Mouse (Mus musculus): ENCODE results near the gene Ntrk2. TPM values are rescaled to one million over a fixed set of nuclear protein-coding genes. Genes with fewer than 3 reads are reported as not detected.

The Ntrk2 gene
- total RNA-seq, 2 experiments from 2014 or later: 19.7 to 25.1 TPM

GRCm38 (mm10) chr13:58966466-58966865 is 160.1 kb downstream of the Ntrk2 start:
- no peak for DNase-seq

DNA sequence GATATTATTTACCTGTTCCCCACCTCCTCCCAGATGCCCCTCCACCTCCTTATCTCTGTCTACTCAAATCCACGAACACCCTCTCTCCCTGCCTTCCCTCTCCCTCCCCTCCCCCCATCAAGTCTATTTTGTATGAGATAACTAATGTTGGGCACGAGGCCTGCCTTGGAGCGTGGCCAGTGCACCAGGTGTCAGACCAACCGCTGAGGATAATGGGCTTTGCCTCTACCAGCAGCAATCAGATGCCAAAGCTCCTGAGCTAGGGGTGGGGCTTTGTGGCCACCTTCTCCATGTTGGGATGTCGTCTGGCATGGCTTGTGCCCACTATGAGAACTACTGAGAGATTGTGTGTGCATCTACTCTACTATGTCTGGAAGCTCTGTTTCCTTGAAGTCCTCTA is 161.8 kb downstream of the Ntrk2 start:
- DNase-seq: no peak

GRCm38 (mm10) chr13:58971449-58971903 is 165.1 kb downstream of the Ntrk2 start:
- DNase-seq: no peak

DNA sequence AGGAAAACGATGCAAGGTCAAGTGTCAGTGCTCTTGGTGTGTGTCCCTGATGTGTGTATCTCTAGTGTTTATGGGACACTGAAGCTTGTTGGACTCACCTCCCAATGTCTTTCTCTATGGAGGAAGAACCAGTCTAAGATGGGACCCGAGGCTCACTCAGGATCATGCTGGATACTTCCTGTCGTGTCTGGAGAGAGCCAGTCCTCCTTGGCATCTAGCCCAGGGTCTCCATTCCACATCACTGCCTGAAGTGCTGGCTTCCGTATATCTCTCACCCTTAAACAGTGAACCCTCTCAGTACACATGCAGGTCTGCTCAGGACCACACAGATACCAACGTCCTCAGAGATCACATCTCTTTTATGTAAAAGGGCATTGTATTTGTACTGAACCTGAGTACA is 166.1 kb downstream of the Ntrk2 start:
- no peak for DNase-seq

DNA sequence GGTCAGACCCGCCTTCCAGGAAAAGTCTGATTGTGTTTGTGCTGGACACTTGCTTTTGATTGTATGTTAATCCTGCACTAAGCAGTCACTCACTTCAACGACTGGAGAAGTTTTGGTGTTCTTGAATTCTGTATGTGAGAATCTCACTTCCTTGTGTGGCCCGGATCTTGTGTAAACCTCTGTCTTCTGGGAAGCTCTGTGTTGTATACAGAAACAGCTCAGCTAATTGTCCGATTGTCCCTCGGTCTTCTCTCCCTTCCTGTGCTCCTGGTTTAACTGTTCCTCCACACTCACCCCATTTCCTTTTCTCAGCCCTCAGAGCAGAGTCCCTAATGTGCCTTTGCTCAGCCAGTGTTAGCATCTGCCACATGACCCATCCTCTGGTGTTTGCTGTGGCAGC is 190.1 kb downstream of the Ntrk2 start:
- no peak for DNase-seq

DNA sequence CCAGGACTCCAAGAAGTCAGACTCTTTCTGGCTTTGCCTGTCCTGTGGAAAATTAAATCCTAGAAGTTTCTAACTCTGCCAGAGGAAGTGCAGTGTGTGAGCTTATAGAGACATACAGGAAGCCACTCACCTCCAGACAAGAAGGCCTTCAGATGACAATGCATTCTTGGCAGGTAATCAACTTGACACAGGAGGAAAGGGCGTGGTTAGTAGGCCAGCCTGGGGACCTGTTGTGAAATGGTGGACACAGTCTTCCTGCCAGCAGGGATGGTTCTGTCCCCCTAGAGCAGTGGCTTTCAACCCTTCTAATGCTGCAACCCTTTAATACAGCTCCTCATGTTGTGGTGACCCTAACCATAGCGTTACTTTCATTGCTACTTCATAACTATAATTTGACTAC is 191.4 kb downstream of the Ntrk2 start:
- no peak for DNase-seq

DNA sequence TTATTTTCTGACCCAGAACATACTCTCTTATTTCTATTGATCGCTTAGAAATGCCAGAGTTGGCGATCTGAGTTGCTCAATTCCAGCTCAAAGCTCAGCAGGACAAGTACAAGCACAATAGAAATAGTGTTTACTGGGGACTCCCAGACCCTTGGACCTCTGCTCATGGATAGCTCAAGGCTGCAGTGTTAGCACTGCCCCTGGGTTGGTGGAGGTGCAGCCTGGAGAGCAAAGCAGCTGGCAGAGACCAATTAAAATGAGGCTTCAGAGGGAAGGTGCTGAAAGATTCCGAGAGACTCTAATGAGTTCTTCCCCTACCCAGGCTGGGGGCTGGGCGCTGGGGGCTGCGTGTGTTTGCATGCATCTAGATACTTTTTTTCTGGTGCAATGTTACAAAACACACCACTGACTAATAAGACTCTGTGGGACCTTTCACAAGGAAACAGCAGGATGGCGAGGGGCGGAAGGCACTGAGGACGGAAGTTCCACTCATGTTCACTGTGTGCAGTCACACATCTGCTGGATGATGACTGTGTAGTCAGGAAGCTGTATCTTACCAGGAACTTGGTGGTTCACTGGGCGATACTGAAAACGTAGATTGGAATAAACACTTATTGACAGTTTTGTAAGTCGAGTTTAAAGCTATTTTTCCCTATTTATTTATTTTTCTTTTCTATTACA is 193.1 kb downstream of the Ntrk2 start:
- DNase-seq: no peak

GRCm38 (mm10) chr13:59002943-59003806 is 196.8 kb downstream of the Ntrk2 start:
- no peak for DNase-seq

DNA sequence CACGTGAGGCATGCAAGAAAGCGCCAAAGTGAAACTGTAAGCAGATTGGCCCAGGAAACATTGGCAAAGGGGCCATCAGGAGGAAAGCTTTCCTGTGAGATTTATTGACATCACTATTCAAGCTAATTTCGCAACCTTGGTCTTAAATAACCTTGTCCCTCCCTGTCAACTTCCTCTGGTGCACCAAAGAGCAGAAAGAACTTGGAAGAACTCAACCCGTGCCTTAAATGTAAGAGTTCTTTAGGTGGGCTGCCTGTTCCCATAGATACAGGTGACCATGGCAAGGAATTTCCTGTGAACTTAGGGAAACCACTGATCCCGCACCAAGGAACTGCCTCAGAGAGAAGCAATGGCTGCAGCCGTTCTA is 197.4 kb downstream of the Ntrk2 start:
- peak in 1 of 2 experiments; percentile 17 for DNase-seq

GRCm38 (mm10) chr13:59004579-59004978 is 198.2 kb downstream of the Ntrk2 start:
- no peak for DNase-seq

DNA sequence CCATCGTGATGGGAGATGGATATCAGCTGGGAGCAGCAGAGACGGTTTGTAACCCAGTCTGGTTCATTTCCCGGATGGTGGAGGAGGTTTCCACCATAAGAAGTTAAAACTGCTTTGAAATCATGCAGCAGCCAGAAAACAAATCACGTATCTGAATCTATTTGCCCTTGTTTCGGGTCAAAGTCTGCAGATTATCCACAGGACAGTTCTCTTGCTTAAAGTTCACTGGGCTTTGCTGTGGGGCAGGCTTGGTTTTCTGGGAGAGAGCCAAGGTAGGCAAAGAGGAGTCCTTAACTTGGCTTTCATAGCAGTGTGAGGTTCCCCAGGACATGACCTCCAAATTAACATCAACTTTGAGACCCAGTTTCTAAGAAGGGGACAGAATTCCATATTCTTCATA is 203.5 kb downstream of the Ntrk2 start:
- DNase-seq: no peak

DNA sequence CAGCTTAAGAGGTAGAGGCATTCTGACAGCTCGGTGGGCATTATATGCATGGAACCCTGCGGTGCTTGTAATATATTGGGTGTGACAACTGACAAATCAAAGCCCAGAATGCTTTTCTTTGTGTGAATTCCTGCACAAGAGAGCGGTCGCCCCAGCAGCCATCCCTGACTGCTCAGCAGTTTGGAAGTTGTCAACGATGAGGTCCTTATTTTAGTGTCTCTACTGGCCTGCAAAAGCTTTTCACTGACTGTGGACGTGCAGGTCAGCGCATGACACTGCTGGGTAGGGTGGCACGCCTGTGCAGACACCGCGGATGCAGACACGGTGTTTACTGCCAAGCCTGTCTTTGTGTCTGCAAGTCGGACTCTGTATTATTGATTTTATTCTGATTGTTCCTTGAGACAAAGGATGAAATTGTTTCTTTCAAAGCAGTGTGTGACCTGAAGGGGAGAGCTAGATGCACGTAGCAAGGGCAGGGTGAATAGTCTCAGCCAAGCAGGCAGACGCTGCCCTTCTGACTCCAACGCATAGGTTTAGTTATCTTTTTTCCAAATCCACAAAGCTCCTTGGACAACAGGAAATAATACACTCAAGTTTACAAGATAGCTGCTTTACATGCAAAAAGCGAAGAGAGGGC is 204.6 kb downstream of the Ntrk2 start:
- DNase-seq: no peak

DNA sequence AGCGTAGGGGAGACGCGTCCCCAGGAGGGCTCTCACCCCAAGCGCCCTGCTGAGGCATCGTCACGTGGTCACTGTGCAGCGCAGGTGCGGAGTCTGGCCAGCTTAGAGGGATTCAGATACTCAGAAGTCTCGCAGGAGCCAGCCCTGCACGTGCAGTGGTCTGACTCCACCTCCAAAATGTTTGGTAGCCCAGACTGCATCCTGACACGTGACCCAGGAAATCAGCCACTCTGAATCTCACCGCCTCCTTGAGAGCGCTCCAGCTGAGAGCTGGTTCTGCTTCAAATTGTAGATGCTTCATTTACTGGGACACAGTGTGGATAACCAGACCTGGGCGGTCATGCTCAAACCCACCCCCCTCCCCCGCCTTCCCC is 205.1 kb downstream of the Ntrk2 start:
- peak; percentile 58 to 68 for DNase-seq

GRCm38 (mm10) chr13:59015360-59015759 is 209.0 kb downstream of the Ntrk2 start:
- no peak for DNase-seq

- DNase-seq: no peak
Measured at GRCm38 (mm10) chr13:59017121-59017520, 210.8 kb downstream of the Ntrk2 start.

DNA sequence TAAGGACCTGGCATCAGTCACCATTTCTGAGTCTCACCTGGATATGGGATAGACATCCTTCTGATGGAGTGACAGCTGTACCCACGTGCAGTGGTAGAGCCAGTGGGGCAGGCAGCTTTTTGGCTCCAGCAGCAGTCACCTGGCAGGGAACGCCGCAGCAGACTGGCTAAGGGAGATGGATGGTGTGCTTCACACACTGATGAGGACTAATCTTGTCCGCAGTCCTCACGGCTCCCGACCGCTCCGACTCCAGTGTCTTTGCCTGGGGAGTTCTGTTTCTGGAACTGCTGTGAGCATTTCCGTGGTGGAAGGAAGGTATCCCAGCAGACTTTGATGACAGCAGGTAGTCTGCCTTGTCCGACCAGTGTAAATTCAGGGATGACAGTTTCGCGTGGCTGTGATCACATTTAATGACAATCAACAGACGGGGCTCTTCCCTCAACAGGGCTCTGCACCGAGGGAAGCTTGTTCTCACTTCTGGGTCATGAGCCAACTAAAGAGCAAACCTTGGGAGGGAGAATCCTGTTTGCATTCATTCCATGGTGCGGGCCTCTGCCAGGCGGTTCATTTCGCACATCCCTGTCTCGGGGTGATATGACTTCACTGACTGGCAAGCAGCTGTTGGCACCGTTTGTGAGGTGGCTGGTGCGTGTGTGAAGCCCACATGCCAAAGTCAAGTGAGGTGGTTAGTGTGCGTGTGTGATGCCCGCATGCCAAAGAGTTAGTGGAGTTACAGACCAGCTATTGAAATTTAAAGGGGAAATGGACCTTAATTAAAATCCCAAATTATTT is 216.1 kb downstream of the Ntrk2 start:
- no peak for DNase-seq

GRCm38 (mm10) chr13:59025653-59026052 is 219.3 kb downstream of the Ntrk2 start:
- DNase-seq: no peak

GRCm38 (mm10) chr13:59027436-59027835 is 221.1 kb downstream of the Ntrk2 start:
- peak in 1 of 2 experiments; percentile 10 for DNase-seq

- DNase-seq: no peak
Measured at GRCm38 (mm10) chr13:59028546-59028945, 222.2 kb downstream of the Ntrk2 start.

DNA sequence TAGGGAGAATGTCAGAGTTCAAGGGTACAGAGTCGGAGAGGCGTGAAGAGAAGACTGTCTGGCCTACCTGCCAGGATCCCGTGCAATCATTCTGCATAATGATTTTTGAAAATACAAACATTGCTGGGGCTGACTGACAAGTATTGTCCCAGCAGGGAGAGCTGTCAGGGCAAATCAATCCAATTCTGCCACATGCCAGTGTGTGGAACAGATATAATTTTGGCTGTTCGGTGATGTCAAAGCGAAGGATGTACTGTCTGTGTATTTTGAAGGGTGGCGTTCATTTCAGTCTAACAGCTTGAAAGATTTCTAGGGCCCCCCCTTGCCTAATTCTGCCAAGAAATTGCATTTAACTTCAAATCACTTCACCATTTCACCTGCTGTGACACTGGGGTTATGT is 224.2 kb downstream of the Ntrk2 start:
- no peak for DNase-seq

DNA sequence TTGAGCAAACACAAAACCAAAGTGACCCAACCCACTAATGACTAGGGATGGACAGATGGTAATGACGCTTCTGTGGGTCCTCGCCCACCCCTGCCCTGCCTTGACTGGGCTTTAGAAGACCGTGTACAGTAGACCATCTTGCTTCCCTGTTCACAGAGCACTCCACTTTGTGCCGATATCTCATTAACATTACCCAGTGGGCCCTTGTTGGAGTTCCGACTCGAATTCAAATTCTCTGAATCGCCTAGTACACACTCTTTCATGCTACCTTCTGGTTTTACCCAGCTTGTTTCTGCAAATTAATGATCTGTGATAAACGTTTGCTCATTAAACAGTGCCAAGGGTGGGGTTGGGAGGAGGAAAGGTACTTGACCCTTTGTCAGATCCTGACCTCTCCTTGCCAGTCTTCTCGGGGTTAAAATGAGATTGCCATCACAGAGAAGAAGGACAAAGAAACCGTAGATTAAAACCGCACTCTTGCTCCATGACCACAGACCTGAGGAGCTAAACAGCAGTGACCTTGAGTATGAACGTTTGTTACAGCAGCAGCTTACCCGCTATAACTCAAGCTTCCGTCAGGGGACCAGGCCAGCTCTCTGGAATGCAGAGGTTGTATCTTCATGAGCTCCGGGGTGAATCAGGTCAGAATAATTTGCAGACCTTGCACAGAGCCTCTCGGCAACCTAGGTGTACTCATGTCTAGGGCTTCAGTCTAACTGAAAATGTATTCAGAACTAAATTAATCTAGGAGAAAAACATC is 234.0 kb downstream of the Ntrk2 start:
- DNase-seq: no peak
